Mouse (Mus musculus): Measurements from ENCODE around the gene Serpina1a.
"Not testable (repeated sequence)": the region's sequence is repeated elsewhere in the genome, so short reads cannot be mapped to it uniquely, and the experiment has no call there.

Serpina1a gene

DNA sequence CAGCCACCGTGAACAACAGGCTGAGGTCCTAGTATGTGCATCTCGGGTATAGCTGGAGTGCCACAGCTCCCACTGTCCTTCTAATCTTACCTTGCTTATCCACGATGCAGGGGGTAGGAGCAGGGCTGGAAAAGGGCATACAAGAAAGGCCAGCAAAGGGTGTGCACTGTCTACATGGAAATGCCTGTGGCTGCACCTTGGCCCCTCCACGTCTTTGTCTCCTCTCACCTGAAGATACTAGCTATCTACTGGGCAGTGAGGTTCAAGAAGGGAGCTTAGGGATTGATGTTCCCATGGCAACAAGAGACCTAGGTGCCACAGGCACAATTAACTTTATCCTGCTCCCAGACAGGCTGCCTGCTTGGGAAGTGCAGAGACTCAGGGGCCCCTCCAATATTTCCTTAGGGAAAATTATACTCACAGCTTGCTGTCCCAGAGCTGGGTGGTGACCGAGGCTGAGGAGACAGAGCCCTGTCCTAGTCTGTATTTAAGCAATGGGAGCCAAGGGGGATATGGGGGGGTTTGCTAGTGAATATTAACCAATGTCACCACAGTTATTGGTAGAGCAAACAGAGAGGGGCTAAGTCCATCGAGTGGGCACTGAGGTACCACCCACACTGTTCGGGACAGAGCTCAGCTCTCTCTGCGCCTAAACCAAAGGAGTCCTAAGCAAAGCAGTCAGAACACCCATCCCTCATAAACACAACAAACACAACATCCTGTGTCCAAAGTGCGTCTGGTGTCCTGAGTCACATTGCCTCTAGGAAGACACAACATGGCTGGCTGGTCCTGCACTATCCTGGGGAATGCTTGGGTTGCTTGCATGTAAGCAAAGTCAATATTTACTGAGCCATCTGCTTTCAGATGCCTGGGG is at the start of gene Serpina1a:
TSS of gene Serpina1a (minus strand) at position 462 of the 874 bp plus-strand sequence.
- not testable (repeated sequence) for DNase-seq (ENCODE audit: low read depth, low spot score)

DNA sequence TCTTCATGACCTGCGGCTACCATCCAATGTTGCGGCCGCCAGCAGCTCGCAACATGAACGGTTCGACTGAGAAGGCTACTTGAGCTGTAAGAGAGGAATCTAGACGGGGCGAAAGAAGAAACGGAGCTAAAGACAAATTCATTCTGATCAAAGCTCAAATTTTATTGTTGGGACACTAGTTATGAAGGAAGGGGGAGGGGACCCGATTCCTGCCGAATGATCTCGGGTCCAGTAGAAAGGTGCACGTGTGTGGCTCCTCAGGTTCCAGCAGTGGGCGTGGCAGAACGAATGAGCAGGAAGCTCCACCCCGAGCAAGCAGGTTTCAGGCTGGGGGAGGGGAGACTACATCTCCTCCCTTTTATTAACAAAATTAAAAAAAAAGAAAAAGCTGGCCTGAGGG is 45.8 kb upstream of the Serpina1a start:
- not testable (repeated sequence) for DNase-seq (ENCODE audit: low read depth, low spot score)

GRCm38 (mm10) chr12:103907746-103908145 is 44.4 kb upstream of the Serpina1a start:
- not testable (repeated sequence) for DNase-seq (ENCODE audit: low read depth, low spot score)

- not testable (repeated sequence) for DNase-seq (ENCODE audit: low read depth, low spot score)
Observed at GRCm38 (mm10) chr12:103904837-103905340, 41.5 kb upstream of the Serpina1a start, which contains the start of gene Serpina1c. TSS of gene Serpina1c (minus strand) at chr12:103904887.

DNA sequence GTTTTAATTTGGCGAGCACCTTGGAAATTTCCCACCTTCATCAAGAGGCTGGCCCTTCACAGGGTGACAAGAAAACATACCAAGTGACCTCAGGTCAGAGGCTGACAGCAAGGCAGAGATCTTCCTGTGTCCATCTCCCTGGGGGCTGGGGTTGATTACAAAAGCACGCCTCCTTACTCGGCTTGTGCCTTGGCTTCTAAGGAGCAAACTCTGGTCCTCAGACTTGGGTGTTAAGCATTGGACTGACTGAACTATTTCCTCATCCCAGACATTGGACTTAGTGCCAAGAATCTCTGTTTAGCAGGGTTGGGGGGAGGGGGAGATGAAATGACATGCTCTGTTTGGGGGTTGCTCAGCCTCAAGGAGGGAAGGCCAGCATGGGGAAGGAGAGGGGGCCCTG is 38.6 kb upstream of the Serpina1a start:
- DNase-seq (ENCODE audit: low read depth, low spot score), result not testable (repeated sequence)

DNA sequence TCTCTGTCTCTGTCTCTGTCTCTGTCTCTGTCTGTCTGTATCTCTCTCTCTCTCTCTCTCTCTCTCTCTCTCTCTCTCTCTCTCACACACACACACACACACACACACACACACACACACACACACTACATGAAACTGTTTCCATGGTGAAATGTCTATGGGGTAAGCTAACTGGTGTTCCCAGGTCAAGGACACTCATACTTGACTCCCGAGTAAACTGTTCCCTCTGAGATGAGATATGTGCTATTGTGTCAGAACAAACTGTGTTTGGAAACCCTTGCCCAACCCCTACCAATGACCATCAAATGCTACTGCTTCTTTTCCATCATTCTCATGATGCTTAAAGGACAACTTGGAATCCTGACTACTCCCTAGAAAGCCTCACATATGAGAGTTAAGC is 3.5 kb upstream of the Serpina1a start:
- not testable (repeated sequence) for DNase-seq (ENCODE audit: low read depth, low spot score)

- no peak for DNase-seq (ENCODE audit: low read depth, low spot score)
Observed at GRCm38 (mm10) chr12:103860976-103861375, 2.4 kb downstream of the Serpina1a start.

DNA sequence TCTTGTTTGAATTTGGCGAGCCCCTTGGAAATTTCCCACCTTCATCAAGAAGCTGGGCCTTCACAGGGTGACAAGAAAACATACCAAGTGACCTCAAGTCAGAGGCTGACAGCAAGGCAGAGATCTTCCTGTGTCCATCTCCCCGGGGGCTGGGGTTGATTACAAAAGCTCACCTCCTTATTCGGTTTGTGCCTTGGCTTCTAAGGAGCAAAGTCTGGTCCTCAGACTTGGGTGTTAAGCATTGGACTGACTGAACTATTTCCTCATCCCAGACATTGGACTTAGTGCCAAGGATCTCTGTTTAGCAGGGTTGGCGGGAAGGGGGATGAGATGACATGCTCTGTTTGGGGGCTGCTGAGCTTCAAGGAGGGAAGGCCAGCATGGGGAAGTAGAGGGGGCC is 2.8 kb downstream of the Serpina1a start:
- not testable (repeated sequence) for DNase-seq (ENCODE audit: low read depth, low spot score)

DNA sequence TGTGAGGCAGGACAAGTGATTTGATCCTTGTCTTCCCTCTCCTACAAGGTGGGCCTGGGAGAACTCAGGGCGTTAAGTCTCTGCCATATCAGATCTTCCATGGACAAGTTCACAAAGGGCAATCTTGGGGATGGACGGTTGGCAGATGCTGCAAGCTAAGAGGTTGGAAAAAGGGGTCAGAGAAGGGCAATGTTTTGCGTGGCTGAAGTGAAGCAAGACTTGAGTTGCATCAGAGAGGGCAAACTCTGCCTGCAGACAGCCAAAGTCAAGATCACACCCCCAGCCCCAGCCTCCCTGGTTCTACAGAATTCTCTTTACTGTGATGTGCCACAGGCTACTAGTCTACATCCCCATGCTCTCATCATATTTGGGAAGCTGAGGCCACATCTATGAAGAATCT is 3.8 kb downstream of the Serpina1a start:
- not testable (repeated sequence) for DNase-seq (ENCODE audit: low read depth, low spot score)

DNA sequence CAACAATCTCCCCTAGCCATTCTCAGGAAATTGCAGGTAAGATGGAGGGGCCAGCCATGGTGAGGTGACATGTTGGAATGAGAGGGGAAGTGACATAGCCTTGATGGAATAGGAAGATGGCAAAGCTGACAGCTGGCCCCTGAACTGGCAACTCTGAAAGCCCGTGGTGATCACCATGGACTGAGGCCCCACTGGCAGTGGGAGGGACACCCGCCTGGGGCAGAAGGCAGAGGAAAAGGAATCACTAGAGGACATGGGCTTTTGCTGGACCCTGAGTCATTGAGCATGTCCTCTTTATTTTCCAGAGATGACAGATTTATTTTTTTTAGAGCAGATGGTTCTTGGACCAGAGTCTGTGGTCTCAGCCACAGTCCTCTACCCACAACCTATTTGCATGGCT is 10.3 kb downstream of the Serpina1a start:
- not testable (repeated sequence) for DNase-seq (ENCODE audit: low read depth, low spot score)

GRCm38 (mm10) chr12:103830273-103830672 is 33.1 kb downstream of the Serpina1a start, which contains the start of gene Serpina1b:
TSS of gene Serpina1b (minus strand) at chr12:103830373.
- not testable (repeated sequence) for DNase-seq (ENCODE audit: low read depth, low spot score)

- not testable (repeated sequence) for DNase-seq (ENCODE audit: low read depth, low spot score)
Observed at GRCm38 (mm10) chr12:103827661-103828372, 35.5 kb downstream of the Serpina1a start.

DNA sequence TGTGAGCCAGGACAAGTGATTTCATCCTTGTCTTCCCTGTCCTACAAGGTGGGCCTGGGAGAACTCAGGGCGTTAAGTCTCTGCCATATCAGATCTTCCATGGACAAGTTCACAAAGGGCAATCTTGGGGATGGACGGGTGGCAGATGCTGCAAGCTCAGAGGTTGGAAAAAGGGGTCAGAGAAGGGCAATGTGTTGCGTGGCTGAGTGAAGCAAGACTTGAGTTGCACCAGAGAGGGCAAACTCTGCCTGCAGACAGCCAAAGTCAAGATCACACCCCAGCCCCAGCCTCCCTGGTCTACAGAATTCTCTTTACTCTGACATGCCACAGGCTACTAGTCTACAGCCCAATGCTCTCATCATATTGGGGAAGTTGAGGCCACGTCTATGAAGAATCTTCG is 39.5 kb downstream of the Serpina1a start:
- DNase-seq (ENCODE audit: low read depth, low spot score), result not testable (repeated sequence)
